Mouse (Mus musculus) Patski (cell line): ENCODE measurements around the gene Slc20a1. TPM values are rescaled to one million over a fixed set of nuclear protein-coding genes. Genes with fewer than 3 reads are reported as not detected.

ENCODE experiments used
- ATAC-seq: fragments of 100-300 bp; one replicate; pipeline ENCODE4 v1.8.0; 2021
- CTCF ChIA-PET: fragments of 350-600 bp; sonication (Branson Sonifier 250); formaldehyde crosslinking; loops from one replicate; lab custom pipeline; 2022; ENCODE audit warnings: inconsistent platforms; lab: Charles Lee
- POLR2A ChIA-PET: fragments of 350-600 bp; sonication (Branson Sonifier 250); formaldehyde crosslinking; loops from one replicate; lab custom pipeline; 2022; ENCODE audit warnings: antibody characterized with exemption, inconsistent platforms; lab: Charles Lee
- DNase-seq: peaks from one replicate; pipeline ENCODE4 v3.0.0-alpha.2; 2011; ENCODE audit warnings: low read depth, low spot score
- H3K27me3 ChIP-seq: fragments of 371-371 bp; one replicate; pipeline ENCODE4 v1.5.1; 2021
- CTCF ChIP-seq: fragments of 100-300 bp; IDR thresholded peaks from one replicate; pipeline ENCODE4 v1.5.1; 2021
- in situ Hi-C: fragments of 300-500 bp; cut with MboI; formaldehyde crosslinking; loops from 3 replicates; pipeline ENCODE4 v1.11.1; 2018; ENCODE audit warnings: low pct_unique_long_range_greater_than_20kb, mixed read lengths
- polyA plus RNA-seq: library from polyadenylated mRNA; unstranded; gene quantifications from one replicate; pipeline ENCODE4 v1.2.3, GENCODE M21; 2021

Gene Slc20a1
- polyA plus RNA-seq, 1 experiment from 2014 or later: 78.8 TPM

DNA sequence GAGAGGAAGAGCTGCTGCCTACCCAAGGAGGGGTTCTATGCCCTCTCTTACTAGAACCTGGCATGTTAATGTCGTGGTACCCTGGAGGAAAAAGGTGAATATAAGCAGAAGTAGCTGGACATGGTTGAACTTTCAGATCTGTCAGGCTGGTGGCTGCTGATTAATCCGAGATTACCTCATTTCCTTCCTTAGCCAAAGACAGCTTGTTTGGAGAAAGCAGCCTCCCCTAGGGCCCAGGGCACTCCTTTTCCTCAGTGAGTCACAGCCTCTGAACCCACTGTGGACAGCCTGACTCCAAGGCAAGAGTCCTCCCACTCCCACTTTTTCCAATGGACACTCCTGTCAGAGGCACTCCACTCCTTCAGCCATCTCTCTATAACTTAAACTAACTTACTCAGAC, 22.9 kb upstream of the Slc20a1 start:
- no peak for TF ChIP-seq CTCF
- in situ Hi-C loops: loop anchor here (5.0 kb wide), 2 partner anchors 82 to 232 kb away; no protein-coding TSS in a partner anchor
- no peak for DNase-seq

GRCm38 (mm10) chr2:129176676-129177420, 21.7 kb upstream of the Slc20a1 start:
- no peaks in the 10 kb centered on the region for H3K27me3 ChIP-seq
- ChIA-PET CTCF (interaction anchor here (0.9 to 3.2 kb wide), 6 partner anchors 10 to 147 kb away, joined by 3 to 35 read pairs (median 4); no protein-coding TSS in a partner anchor), POLR2A (interaction anchor here (0.9 to 1.6 kb wide), 2 partner anchors 9 to 14 kb away, joined by 3 to 4 read pairs; no protein-coding TSS in a partner anchor)
- in situ Hi-C loops: loop anchor here (5.0 kb wide), 2 partner anchors 80 to 230 kb away; no protein-coding TSS in a partner anchor
- DNase-seq (no peak), ATAC-seq (no peak)
- no peak for TF ChIP-seq CTCF

More for the DNA sequence above, 22.9 kb upstream of the Slc20a1 start:
- ChIA-PET POLR2A (interaction anchor here (0.6 to 2.1 kb wide), 2 partner anchors 24 to 339 kb away, joined by 7 to 9 read pairs; partner anchors contain the start of gene Slc20a1), CTCF (interaction anchor here (1.1 to 3.2 kb wide), 7 partner anchors 9 to 259 kb away, joined by 3 to 35 read pairs (median 3); no protein-coding TSS in a partner anchor)
- H3K27me3 ChIP-seq: no peaks in the 10 kb centered on the region
- ATAC-seq: peak; percentile 63

DNA sequence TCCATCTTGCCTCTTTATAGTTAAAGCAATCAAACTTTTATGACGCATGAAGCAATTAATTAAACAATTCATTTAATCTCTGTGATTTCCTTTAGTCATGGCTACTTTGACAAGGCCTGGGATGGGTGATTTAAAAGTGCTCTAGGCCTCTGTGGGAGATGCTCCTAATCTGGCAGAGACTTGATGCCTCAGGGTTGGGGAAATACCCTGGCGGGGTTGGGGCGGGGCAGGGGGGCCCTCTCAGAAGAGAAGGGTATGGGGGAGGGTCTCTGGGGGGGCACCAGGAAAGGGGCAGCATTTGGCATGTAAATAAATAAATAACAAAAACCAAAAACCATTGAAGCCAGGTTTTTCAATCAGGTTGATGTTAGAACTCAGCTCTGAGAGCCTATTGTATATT, 20.9 kb upstream of the Slc20a1 start:
- H3K27me3 ChIP-seq: no peaks in the 10 kb centered on the region
- no peak for TF ChIP-seq CTCF
- ATAC-seq (no peak), DNase-seq (no peak)
- in situ Hi-C loops: loop anchor here (5.0 kb wide), 2 partner anchors 80 to 230 kb away; no protein-coding TSS in a partner anchor
- ChIA-PET POLR2A (interaction anchor here (0.9 kb wide), 1 partner anchor 15 kb away, joined by 3 read pairs; no protein-coding TSS in a partner anchor), CTCF (interaction anchor here (0.8 to 3.2 kb wide), 3 partner anchors 13 to 81 kb away, joined by 3 to 35 read pairs (median 4); no protein-coding TSS in a partner anchor)

DNA sequence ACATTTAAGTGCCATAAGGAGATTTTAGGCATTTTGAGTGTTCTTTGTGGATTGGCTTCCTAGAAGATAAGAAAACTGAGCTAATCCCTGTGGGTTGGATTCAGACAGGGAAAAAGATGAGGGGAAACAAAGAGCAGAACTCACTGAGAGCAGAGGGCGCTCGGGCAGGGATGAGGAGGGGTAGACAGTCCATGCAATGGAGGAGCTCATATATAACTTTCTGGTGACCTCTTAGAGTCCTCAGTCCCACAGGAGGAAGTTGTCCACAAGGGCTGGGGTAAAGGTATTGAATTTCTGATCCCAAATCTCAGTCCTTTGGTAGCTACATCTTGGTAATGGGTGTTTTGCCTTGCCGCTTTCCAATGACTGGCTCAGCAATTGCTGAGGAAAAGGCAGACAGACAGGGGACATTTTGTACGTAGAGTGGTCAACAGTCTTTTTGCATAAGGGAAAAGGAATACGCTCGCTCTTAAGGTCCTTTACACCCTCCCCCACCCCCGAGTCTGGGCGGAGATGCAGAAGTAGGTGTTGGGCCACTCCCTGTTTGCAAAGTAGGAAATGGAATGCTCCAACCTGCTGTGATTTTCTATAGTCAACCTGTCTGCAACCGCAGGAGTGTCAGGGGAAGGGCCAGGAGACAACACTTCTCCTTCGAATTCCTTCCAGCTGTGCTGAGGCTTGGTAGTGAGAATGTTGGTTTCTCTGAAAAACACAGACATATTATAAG, 20.2 kb upstream of the Slc20a1 start:
- POLR2A ChIA-PET: no interaction called here
- ATAC-seq (no peak), DNase-seq (no peak)
- TF ChIP-seq CTCF: no peak
- in situ Hi-C loops: loop anchor here (5.0 kb wide), 2 partner anchors 79 to 229 kb away; no protein-coding TSS in a partner anchor
- CTCF ChIA-PET: interaction anchor here (0.8 to 1.1 kb wide), 2 partner anchors 14 to 80 kb away, joined by 3 to 4 read pairs; no protein-coding TSS in a partner anchor
- H3K27me3 ChIP-seq: no peaks in the 10 kb centered on the region

DNA sequence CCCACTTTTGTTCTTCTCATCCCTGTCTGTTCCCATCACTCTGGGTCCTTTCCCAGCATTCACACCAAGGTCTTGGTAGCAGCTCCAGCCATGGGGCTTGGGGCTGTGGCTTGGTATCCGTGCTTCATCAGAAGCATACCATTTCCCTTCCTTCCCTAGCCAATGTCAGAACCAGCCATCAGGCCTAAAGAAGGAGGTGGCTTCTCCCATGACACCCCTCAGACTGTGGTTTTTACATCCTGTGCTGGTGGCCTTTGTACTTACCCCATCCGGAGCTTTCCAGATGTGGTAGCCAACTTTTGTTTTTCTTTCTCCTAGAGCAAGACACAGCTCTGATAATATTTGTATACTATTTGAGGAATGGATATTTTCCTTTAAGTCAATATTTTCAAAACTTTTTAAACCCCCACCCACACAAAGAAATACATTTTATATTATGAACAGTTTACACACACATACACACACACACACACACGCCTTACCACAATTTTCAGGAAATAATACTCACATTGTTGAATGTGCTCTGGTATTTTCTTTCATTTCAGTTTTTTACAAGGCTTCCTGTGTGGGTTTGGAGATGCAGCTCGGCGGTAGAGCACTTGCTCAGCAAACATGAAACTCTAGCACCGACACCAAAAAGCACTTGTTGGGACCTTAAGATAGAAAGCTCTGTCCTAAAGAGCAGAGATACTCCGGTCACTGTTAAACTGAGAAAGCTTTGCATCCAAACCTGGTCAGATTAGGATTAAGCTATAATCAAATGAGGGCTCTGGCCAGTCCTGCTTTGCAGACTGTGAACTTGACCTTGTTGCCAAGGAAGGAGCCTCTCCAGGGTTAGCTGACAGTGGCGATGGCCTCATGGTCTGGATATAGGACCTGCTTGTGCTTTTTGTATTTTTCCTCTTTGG, 18.4 kb upstream of the Slc20a1 start:
- ChIA-PET POLR2A (interaction anchor here (0.6 kb wide), 2 partner anchors 19 to 76 kb away, joined by 3 read pairs; no protein-coding TSS in a partner anchor), CTCF (no interaction called here)
- in situ Hi-C loops: loop anchor here (5.0 kb wide), 2 partner anchors 77 to 227 kb away; no protein-coding TSS in a partner anchor
- no peak for TF ChIP-seq CTCF
- ATAC-seq (no peak), DNase-seq (no peak)
- no peaks in the 10 kb centered on the region for H3K27me3 ChIP-seq

- POLR2A ChIA-PET: interaction anchor here (0.9 kb wide), 1 partner anchor 9 kb away, joined by 3 read pairs; no protein-coding TSS in a partner anchor
Measured at GRCm38 (mm10) chr2:129181509-129181908, 17.1 kb upstream of the Slc20a1 start.

DNA sequence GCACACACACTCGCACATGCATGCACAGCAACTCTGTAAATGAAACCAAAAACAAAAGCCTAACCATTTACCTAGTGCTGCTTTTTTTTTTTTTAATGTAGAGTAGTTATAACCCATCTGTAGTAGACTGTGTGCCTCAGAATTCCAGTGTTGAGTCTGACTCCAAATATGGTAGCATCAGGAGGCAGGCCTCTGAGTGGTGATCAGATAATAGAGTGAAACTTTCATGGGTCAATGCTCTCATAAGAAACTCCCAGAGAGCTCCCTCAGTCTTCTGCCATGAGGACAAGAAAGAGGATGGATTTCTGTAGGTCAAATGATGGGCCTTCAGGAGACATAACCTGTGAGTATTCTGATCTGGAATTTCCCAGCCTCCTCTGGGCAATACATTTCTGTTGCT, 16.2 kb upstream of the Slc20a1 start:
- no peak for TF ChIP-seq CTCF
- H3K27me3 ChIP-seq: no peaks in the 10 kb centered on the region
- ChIA-PET CTCF (interaction anchor here (1.9 kb wide), 1 partner anchor 76 kb away, joined by 6 read pairs; no protein-coding TSS in a partner anchor), POLR2A (no interaction called here)
- in situ Hi-C loops: no loop called here
- ATAC-seq (no peak), DNase-seq (no peak)

More at GRCm38 (mm10) chr2:129181509-129181908, 17.1 kb upstream of the Slc20a1 start:
- no peaks in the 10 kb centered on the region for H3K27me3 ChIP-seq
- in situ Hi-C loops: no loop called here
- CTCF ChIA-PET: no interaction called here
- DNase-seq (no peak), ATAC-seq (no peak)
- no peak for TF ChIP-seq CTCF

GRCm38 (mm10) chr2:129183561-129184031, 15.0 kb upstream of the Slc20a1 start:
- no peak for TF ChIP-seq CTCF
- ATAC-seq (no peak), DNase-seq (no peak)
- H3K27me3 ChIP-seq: no peaks in the 10 kb centered on the region
- POLR2A ChIA-PET: interaction anchor here (0.5 kb wide), 1 partner anchor 79 kb away, joined by 3 read pairs; no protein-coding TSS in a partner anchor
- in situ Hi-C loops: no loop called here
- CTCF ChIA-PET: interaction anchor here (0.7 to 1.9 kb wide), 4 partner anchors 9 to 75 kb away, joined by 3 to 6 read pairs (median 5); no protein-coding TSS in a partner anchor

DNA sequence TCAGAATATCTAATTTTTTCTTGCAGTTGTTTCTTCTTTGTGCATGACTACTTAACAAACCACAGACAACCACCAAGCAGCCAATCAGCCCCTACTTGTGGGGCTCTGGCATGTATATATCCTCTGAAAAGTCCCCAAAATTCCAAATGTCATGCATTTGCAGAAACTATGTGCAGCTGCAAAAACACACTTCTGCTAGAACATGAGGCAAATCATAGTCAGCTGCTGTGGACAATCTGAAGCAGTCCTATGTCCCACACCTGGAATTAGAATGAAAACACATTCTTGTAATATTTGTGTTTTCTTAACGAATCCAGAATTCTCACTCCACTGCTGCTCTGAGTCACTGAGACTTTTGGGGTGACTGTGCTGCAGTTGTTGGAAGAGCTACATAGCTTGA, 13.7 kb upstream of the Slc20a1 start:
- DNase-seq (no peak), ATAC-seq (no peak)
- no peaks in the 10 kb centered on the region for H3K27me3 ChIP-seq
- CTCF ChIA-PET: interaction anchor here (1.6 to 1.7 kb wide), 2 partner anchors 10 to 12 kb away, joined by 5 to 6 read pairs; no protein-coding TSS in a partner anchor
- no peak for TF ChIP-seq CTCF
- POLR2A ChIA-PET: interaction anchor here (1.8 kb wide), 1 partner anchor 8 kb away, joined by 4 read pairs; no protein-coding TSS in a partner anchor
- in situ Hi-C loops: no loop called here
